ENCODE assay signal across 9 mouse cellular contexts in genomic region chr5:38346646-38347432, GRCm38 (mm10). TPM values are rescaled to one million over a fixed set of nuclear protein-coding genes. Genes with fewer than 3 reads are reported as not detected.
DNase-seq lines count a peak whose midpoint lies in the region; ATAC-seq and TF ChIP-seq lines count a peak whose summit lies in the region.
"Had no signal": no experiment of that assay in that cellular context is flagged by ENCODE, and none has a peak within 500 bp of the region (broad histone marks: within the 10 kb centered on the region; RNA-seq: fewer than 3 reads in every experiment).

No protein-coding gene starts in this region.

- no peaks in the 10 kb centered on the region for H3K4me1 ChIP-seq in kidney, adult 2 months (ENCODE audit: control insufficient read depth, insufficient read depth, low read length)
- H3K4me1 ChIP-seq in kidney, embryonic 16.5 days (ENCODE audit: insufficient read depth, low read length) = no peaks in the 10 kb centered on the region
- H3K4me1 ChIP-seq in cerebellum, adult 2 months (ENCODE audit: control insufficient read depth, insufficient read depth, low read length) = no peaks in the 10 kb centered on the region
- no peaks in the 10 kb centered on the region for H3K4me1 ChIP-seq in intestine, embryonic 16.5 days (ENCODE audit: control insufficient read depth, insufficient read depth, low read length)

- ATAC-seq in kidney, embryonic 16.5 days (ENCODE audit: low FRiP score, low TSS enrichment) = no peak
- ATAC-seq in intestine, embryonic 16.5 days = no peak

- H3K9me3 ChIP-seq in kidney, embryonic 16.5 days (ENCODE audit: low read length) = no peaks in the 10 kb centered on the region
- H3K9me3 ChIP-seq in intestine, embryonic 16.5 days (ENCODE audit: control insufficient read depth, low read length) = no peaks in the 10 kb centered on the region

- no peaks in the 10 kb centered on the region for H3K36me3 ChIP-seq in kidney, adult 2 months (ENCODE audit: control insufficient read depth, insufficient read depth, low read length)
- no peaks in the 10 kb centered on the region for H3K36me3 ChIP-seq in kidney, embryonic 16.5 days (ENCODE audit: insufficient read depth, low read length)
- no peaks in the 10 kb centered on the region for H3K36me3 ChIP-seq in myocyte (ENCODE audit: control insufficient read depth, insufficient read depth)
- H3K36me3 ChIP-seq in intestine, embryonic 16.5 days (ENCODE audit: control insufficient read depth, insufficient read depth, low read length) = no peaks in the 10 kb centered on the region

- no peak overlapping the region for H3K4me3 ChIP-seq in kidney, adult 2 months (ENCODE audit: insufficient read depth, low read depth, low read length)
- H3K4me3 ChIP-seq in kidney, embryonic 16.5 days (ENCODE audit: low read length) = no peak overlapping the region
- H3K4me3 ChIP-seq in myocyte = no peak overlapping the region
- H3K4me3 ChIP-seq in cerebellum, adult 2 months (replicated peaks; ENCODE audit: insufficient read depth, low read depth, low read length) = no peak overlapping the region
- H3K4me3 ChIP-seq in intestine, embryonic 16.5 days (ENCODE audit: low read length) = no peak overlapping the region

- no peak for TF ChIP-seq POLR2A in kidney, adult 2 months (IDR thresholded peaks at IDR 0.05; ENCODE audit: low read depth, low read length)
- no peak for TF ChIP-seq POLR2A in myocyte (IDR thresholded peaks at IDR 0.05; ENCODE audit: insufficient read length, low read depth)
- no peak for TF ChIP-seq POLR2A in cerebellum, adult 2 months (IDR thresholded peaks at IDR 0.05; ENCODE audit: borderline replicate concordance, insufficient read depth, low read length)

- no peaks in the 10 kb centered on the region for H3K79me2 ChIP-seq in myocyte (ENCODE audit: control insufficient read depth, insufficient read depth)

- DNase-seq in kidney, adult 2 months = peak; percentile 7
- DNase-seq in NIH3T3 (ENCODE audit: low read depth) = peak; percentile 56
- DNase-seq in embryo, embryonic 11 days = peak; percentile 53
- no peak for DNase-seq in cerebellum, adult 2 months
- no peak for DNase-seq in frontal cortex, postnatal 14 days (ENCODE audit: low spot score in 2 of 2)

- H3ac ChIP-seq in myocyte (ENCODE audit: control insufficient read depth, insufficient read length) = no peak overlapping the region

- WGBS in kidney, adult 2 months = 24% methylated on average over 10 of the region's 10 CpGs
- 32% methylated on average over 10 of the region's 10 CpGs for WGBS in kidney, embryonic 16.5 days
- 37% methylated on average over 10 of the region's 10 CpGs for WGBS in cerebellum, adult 2 months
- WGBS in intestine, embryonic 16.5 days = 34% methylated on average over 10 of the region's 10 CpGs

- H3K27me3 ChIP-seq in kidney, adult 2 months (replicated peaks; ENCODE audit: control insufficient read depth, insufficient read depth, low read length) = no peaks in the 10 kb centered on the region
- no peaks in the 10 kb centered on the region for H3K27me3 ChIP-seq in kidney, embryonic 16.5 days (ENCODE audit: insufficient read depth, low read length)
- peaks cover 32% of the 10 kb centered on the region for H3K27me3 ChIP-seq in myocyte (ENCODE audit: control insufficient read depth, insufficient read depth, insufficient read length)
- no peaks in the 10 kb centered on the region for H3K27me3 ChIP-seq in cerebellum, adult 2 months (ENCODE audit: control insufficient read depth, insufficient read depth, low read length)
- H3K27me3 ChIP-seq in intestine, embryonic 16.5 days (replicated peaks; ENCODE audit: control insufficient read depth, insufficient read depth, low read length) = no peaks in the 10 kb centered on the region

- no peak overlapping the region for H3K9ac ChIP-seq in kidney, embryonic 16.5 days (replicated peaks; ENCODE audit: low read length)
- no peak overlapping the region for H3K9ac ChIP-seq in intestine, embryonic 16.5 days (ENCODE audit: low read depth, low read length)

- H3K27ac ChIP-seq in kidney, adult 2 months (ENCODE audit: insufficient read depth, low read depth, low read length) = no peak overlapping the region
- no peak overlapping the region for H3K27ac ChIP-seq in kidney, embryonic 16.5 days (ENCODE audit: low read length)
- no peak overlapping the region for H3K27ac ChIP-seq in cerebellum, adult 2 months (ENCODE audit: insufficient read depth, low read length)
- no peak overlapping the region for H3K27ac ChIP-seq in intestine, embryonic 16.5 days (ENCODE audit: low read length)

- H3K4me2 ChIP-seq in kidney, embryonic 16.5 days (replicated peaks; ENCODE audit: low read depth, low read length) = no peak overlapping the region
- peak overlapping the region; percentile 80 for H3K4me2 ChIP-seq in myocyte (ENCODE audit: low read depth)
- H3K4me2 ChIP-seq in intestine, embryonic 16.5 days (ENCODE audit: low read depth, low read length) = no peak overlapping the region

- TF ChIP-seq CTCF in kidney, adult 2 months (conservative IDR thresholded peaks at IDR 0.05; ENCODE audit: insufficient read depth, insufficient read length, low read depth, low read length) = no peak
- TF ChIP-seq CTCF in cerebellum, adult 2 months (IDR thresholded peaks at IDR 0.05; ENCODE audit: borderline replicate concordance, insufficient read depth, low read depth, low read length) = no peak

TF ChIP-seq in myocyte, 11 proteins besides CTCF, POLR2A, EP300 and RAD21:
- no peak for TF ChIP-seq USF1 (IDR thresholded peaks at IDR 0.05; ENCODE audit: low read depth)
- TF ChIP-seq TCF3 (IDR thresholded peaks at IDR 0.05; ENCODE audit: insufficient read length, low read depth) = no peak
- TF ChIP-seq TCF12 (IDR thresholded peaks at IDR 0.05; ENCODE audit: insufficient read depth, poor library complexity, severe bottlenecking) = peak; percentile 42
- no peak for TF ChIP-seq POLR2AphosphoS2 (IDR thresholded peaks at IDR 0.05; ENCODE audit: insufficient read length, low read depth)
- TF ChIP-seq MYOG (IDR thresholded peaks at IDR 0.05; ENCODE audit: control insufficient read depth in 1 of 3, insufficient read depth in 1 of 3, insufficient read length in 2 of 3, low read depth in 2 of 3) = peak; percentile 47 to 82 (median 76)
- TF ChIP-seq REST (IDR thresholded peaks at IDR 0.05; ENCODE audit: insufficient read depth, insufficient read length) = peak; percentile 92
- TF ChIP-seq SRF (IDR thresholded peaks at IDR 0.05; ENCODE audit: control insufficient read depth, insufficient read length, low read depth) = no peak
- TF ChIP-seq MAX (IDR thresholded peaks at IDR 0.05; ENCODE audit: low read depth) = no peak
- no peak for TF ChIP-seq E2F4 (IDR thresholded peaks at IDR 0.05; ENCODE audit: insufficient read depth)
- TF ChIP-seq CEBPB (IDR thresholded peaks at IDR 0.05; ENCODE audit: insufficient read depth, poor library complexity, severe bottlenecking) = peak; percentile 89
- TF ChIP-seq MYOD1 (IDR thresholded peaks at IDR 0.05; ENCODE audit: control insufficient read depth in 1 of 3, insufficient read length in 2 of 3, low read depth in 2 of 3) = peak; percentile 31 to 58 (median 40)

RNA-seq across cellular contexts. Expression of gene Drd5, which starts 27.7 kb away (rescaled TPM):
- polyA plus RNA-seq in kidney, adult 2 months (2012; rRNA removed) = not detected in 2 replicates
- not detected in 2 replicates for polyA plus RNA-seq in kidney, embryonic 16.5 days (2015; fragmentation: Nextera tagmentation; extraction: Ambion mirVana)
- not detected for polyA plus RNA-seq in myocyte (2012; fragmentation: generic; extraction: Trizol)
- 1.7 and 1.8 TPM in 2 replicates for polyA plus RNA-seq in cerebellum, adult 2 months (2012; rRNA removed)
- not detected in 2 replicates for polyA plus RNA-seq in intestine, embryonic 16.5 days (2015; fragmentation: Nextera tagmentation; extraction: Ambion mirVana)
- polyA plus RNA-seq: large intestine, adult 2 months had no signal

Comparison
In these comparisons a context has a peak if more than half of its experiments do, and no peak if none do; other contexts are left out.
1. DNase-seq: peak in kidney, adult 2 months (single experiment), NIH3T3 (single experiment) and embryo, embryonic 11 days (single experiment); none in cerebellum, adult 2 months (0 of 2) and frontal cortex, postnatal 14 days (0 of 2).